Mouse (Mus musculus): ENCODE data around the gene Appl1.
"Not testable (repeated sequence)": the region's sequence is repeated elsewhere in the genome, so short reads cannot be mapped to it uniquely, and the experiment has no call there.

The Appl1 gene

DNA sequence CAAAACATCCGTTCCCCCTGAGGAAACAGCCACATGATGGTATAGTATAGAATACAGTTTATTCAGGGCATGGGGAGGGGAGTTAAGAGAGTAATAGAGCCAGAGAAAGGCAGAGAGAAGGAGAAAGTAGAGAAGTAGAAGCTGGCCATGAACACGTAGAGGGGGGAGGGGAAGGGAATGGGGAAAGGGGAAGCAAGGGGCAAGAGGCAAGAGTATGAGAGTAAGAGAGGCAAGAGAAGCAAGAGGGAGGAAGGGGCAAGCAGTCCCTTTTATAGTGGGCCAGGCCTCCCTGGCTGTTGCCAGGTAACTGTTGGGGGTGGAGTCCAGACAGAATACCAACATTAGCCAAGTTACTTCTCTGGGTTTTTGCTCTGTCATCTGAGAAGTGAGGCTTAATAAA lies 6.5 kb upstream of the Appl1 start:
- Histone ChIP-seq H3K36me3 (ENCODE audit: insufficient read depth, low read length) (no peaks in the 10 kb centered on the region), H3K9me3 (ENCODE audit: low read length) (peaks cover 7% of the 10 kb centered on the region), H3K27me3 (ENCODE audit: insufficient read depth, low read length) (peaks cover 6% of the 10 kb centered on the region; the same call in 1 of the 2 replicates), H3K4me3 (replicated peaks; ENCODE audit: low read length) (peak overlapping the region; percentile 51; the same call in 1 of the 2 replicates), H3K4me1 (replicated peaks; ENCODE audit: low read depth, low read length) (peaks cover 31% of the 10 kb centered on the region)
- TF ChIP-seq NANOG (IDR thresholded peaks at IDR 0.05; ENCODE audit: borderline replicate concordance, low read length) (no peak), POU5F1 (IDR thresholded peaks at IDR 0.05; ENCODE audit: borderline replicate concordance, low read length) (no peak), CTCF (conservative IDR thresholded peaks at IDR 0.05; ENCODE audit: low read length) (no peak)

DNA sequence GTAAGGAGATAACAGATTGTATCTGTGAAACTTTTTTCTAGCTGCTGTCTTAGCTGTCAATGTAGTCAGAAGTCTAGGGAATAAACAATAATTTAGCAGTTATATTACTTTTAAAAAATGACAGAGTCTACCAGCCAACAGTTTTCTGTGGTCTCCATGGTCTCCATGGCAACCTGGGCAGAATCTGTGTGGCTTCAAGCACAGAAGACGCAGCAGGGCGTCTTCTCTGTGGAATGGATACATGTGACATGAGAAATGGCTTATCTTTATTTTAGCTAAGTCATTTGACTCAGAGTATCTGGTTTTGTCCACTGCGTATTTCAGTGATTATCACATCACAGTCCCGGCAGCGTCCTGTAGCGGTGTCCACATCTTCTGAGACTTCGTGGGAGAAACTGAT lies 5.2 kb upstream of the Appl1 start:
- Histone ChIP-seq H3K4me1 (replicated peaks; ENCODE audit: low read depth, low read length) (peaks cover 24% of the 10 kb centered on the region), H3K9me3 (ENCODE audit: low read length) (peaks cover 7% of the 10 kb centered on the region)
- TF ChIP-seq POU5F1 (IDR thresholded peaks at IDR 0.05; ENCODE audit: borderline replicate concordance, low read length) (no peak), CTCF (conservative IDR thresholded peaks at IDR 0.05; ENCODE audit: low read length) (no peak), NANOG (IDR thresholded peaks at IDR 0.05; ENCODE audit: borderline replicate concordance, low read length) (no peak)

DNA sequence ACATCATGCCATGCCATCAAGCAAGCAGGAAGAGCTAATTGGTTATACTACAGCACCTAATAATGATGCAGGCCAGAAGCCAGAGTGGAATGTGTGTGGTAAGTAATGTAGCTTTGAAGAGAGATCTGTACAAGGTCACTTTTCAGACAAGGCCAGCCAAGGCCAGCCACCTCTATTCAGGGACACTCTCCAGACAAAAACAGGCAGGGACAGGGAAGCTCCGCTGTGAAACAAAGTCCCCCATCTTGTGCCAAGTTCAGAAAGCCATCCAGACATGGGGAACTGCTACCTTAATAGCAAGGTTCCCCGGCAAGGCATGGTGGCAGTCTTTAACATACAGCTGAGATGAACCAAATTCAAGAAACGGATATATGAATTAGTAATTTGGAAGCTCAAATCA lies 4.5 kb upstream of the Appl1 start:
- no peaks in the 10 kb centered on the region for H3K36me3 ChIP-seq (ENCODE audit: insufficient read depth, low read length)
- peaks cover 22% of the 10 kb centered on the region for H3K4me1 ChIP-seq (replicated peaks; ENCODE audit: low read depth, low read length)
- H3K27me3 ChIP-seq (ENCODE audit: insufficient read depth, low read length) = peaks cover 11% of the 10 kb centered on the region; the same call in 1 of the 2 replicates
- no peak overlapping the region for H3K4me3 ChIP-seq (replicated peaks; ENCODE audit: low read length)
- no peaks in the 10 kb centered on the region for H3K9me3 ChIP-seq (ENCODE audit: low read length)
- TF ChIP-seq NANOG (IDR thresholded peaks at IDR 0.05; ENCODE audit: borderline replicate concordance, low read length) (no peak), POU5F1 (IDR thresholded peaks at IDR 0.05; ENCODE audit: borderline replicate concordance, low read length) (no peak), CTCF (conservative IDR thresholded peaks at IDR 0.05; ENCODE audit: low read length) (no peak)

More for the DNA sequence above, 5.2 kb upstream of the Appl1 start:
- Histone ChIP-seq H3K36me3 (ENCODE audit: insufficient read depth, low read length) (no peaks in the 10 kb centered on the region), H3K27me3 (ENCODE audit: insufficient read depth, low read length) (peaks cover 11% of the 10 kb centered on the region; the same call in 1 of the 2 replicates), H3K4me3 (replicated peaks; ENCODE audit: low read length) (no peak overlapping the region)

DNA sequence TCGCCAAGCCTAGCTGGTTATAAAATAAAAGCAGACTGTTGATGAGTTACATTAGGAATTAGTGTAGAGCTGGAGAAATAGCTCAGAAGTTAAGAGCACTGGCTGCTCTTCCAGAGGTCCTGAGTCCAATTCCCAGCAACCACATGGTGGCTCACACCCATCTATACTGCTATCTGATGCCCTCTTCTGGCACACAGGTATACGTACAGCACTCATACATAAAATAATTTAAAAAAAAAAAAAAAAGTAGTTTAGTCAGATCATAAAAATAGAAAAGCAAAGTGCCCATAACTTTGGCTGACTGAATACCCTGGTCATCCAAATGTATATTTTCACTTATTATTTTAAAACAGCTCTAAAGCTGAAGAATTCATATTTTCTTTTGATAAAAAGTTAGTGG lies 2.1 kb upstream of the Appl1 start:
- Histone ChIP-seq H3K27me3 (ENCODE audit: insufficient read depth, low read length) (peaks cover 7% of the 10 kb centered on the region; the same call in 1 of the 2 replicates), H3K4me3 (replicated peaks; ENCODE audit: low read length) (no peak overlapping the region), H3K4me1 (replicated peaks; ENCODE audit: low read depth, low read length) (peaks cover 27% of the 10 kb centered on the region), H3K9me3 (ENCODE audit: low read length) (no peaks in the 10 kb centered on the region), H3K36me3 (ENCODE audit: insufficient read depth, low read length) (no peaks in the 10 kb centered on the region)
- TF ChIP-seq CTCF (conservative IDR thresholded peaks at IDR 0.05; ENCODE audit: low read length) (peak; percentile 14; the same call in 1 of the 2 replicates), POU5F1 (IDR thresholded peaks at IDR 0.05; ENCODE audit: borderline replicate concordance, low read length) (no peak)

DNA sequence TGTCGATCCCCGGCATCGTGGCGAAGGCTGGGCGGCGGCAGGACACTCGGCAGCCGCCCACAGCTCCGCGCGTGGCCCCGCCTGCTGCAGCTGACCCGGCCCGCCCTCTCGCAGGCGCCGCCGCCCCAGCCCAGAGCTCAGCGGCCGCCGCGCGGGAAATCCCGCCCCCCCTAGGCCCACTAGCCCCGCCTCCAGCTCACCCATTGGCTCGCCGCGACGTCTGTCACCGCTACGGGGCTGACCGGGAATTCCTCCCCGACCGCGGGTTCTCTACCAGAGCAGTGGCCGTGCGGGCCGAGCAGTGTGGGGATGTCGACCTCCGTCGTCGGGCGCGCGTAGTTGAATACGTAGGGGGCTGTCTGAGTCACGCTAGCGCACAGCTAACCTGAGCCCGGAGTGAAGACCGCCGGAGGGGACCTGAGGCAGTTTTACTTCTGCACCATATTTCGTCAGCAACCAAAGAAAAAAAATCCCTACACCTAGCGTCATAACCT lies 546 bp downstream of the Appl1 start:
- Histone ChIP-seq H3K36me3 (ENCODE audit: insufficient read depth, low read length) (no peaks in the 10 kb centered on the region), H3K4me3 (replicated peaks; ENCODE audit: low read length) (peak overlapping the region; percentile 94), H3K4me1 (replicated peaks; ENCODE audit: low read depth, low read length) (peaks cover 24% of the 10 kb centered on the region), H3K9me3 (ENCODE audit: low read length) (no peaks in the 10 kb centered on the region), H3K27me3 (ENCODE audit: insufficient read depth, low read length) (peaks cover 7% of the 10 kb centered on the region; the same call in 1 of the 2 replicates)
- TF ChIP-seq NANOG (IDR thresholded peaks at IDR 0.05; ENCODE audit: borderline replicate concordance, low read length) (no peak), POU5F1 (IDR thresholded peaks at IDR 0.05; ENCODE audit: borderline replicate concordance, low read length) (no peak), CTCF (conservative IDR thresholded peaks at IDR 0.05; ENCODE audit: low read length) (no peak)

DNA sequence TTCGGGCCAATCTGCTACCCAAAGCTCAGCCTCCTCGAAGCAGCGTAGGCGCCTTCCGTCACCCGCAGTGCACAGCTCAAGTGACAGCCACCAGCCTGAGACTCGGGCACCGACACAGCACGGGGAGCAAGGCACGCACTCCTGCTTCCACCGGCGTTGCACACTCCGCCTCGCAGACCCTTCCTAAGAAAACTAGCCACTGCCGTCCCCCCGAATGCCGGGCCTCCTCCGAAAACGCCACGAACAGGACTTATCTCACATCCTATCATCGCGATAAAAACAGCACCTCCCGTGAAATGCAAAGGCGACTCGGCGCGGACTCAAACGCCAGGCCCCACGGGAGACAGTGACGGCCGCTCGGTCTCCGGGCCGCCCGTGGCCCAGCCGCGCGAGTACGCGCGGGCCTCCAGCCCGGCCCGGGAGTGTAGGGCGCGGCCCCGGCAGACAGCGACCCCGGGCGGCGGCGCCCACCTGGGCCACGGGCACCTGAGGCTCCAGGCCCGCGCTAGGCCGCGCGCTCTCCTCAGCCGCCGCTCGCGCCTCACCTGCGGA lies 1.1 kb downstream of the Appl1 start:
- H3K4me3 ChIP-seq (replicated peaks; ENCODE audit: low read length) = peak overlapping the region; percentile 94
- H3K36me3 ChIP-seq (ENCODE audit: insufficient read depth, low read length) = no peaks in the 10 kb centered on the region
- H3K9me3 ChIP-seq (ENCODE audit: low read length) = no peaks in the 10 kb centered on the region
- H3K4me1 ChIP-seq (replicated peaks; ENCODE audit: low read depth, low read length) = peaks cover 28% of the 10 kb centered on the region
- TF ChIP-seq CTCF (conservative IDR thresholded peaks at IDR 0.05; ENCODE audit: low read length) (no peak), POU5F1 (IDR thresholded peaks at IDR 0.05; ENCODE audit: borderline replicate concordance, low read length) (no peak), NANOG (IDR thresholded peaks at IDR 0.05; ENCODE audit: borderline replicate concordance, low read length) (no peak)
- 0 out of 2 replicates have a peak, but pooled peaks cover 5% of the 10 kb centered on the region for H3K27me3 ChIP-seq (ENCODE audit: insufficient read depth, low read length)

DNA sequence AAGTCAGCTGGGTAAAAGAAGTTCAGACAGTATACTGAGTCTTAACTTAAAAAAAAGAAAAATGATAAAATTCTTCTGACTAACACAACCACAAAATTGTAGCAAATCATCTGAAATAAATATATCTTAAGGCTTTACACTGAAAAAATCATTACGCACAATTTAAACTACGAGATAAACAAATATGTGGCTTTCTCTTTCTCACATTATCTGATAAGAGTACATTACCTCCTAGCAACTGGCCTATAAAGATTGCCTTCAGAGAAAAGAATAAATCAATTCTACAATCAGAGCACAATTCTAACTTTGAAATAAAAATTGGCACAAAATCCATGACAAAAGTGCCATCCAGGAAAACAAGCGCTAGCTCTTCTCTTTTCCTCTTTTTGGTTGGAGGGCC lies 1.9 kb downstream of the Appl1 start:
- peak overlapping the region; percentile 94 for H3K4me3 ChIP-seq (replicated peaks; ENCODE audit: low read length)
- H3K4me1 ChIP-seq (replicated peaks; ENCODE audit: low read depth, low read length) = peaks cover 31% of the 10 kb centered on the region
- H3K27me3 ChIP-seq (ENCODE audit: insufficient read depth, low read length) = 0 out of 2 replicates have a peak, but pooled peaks cover 5% of the 10 kb centered on the region
- H3K36me3 ChIP-seq (ENCODE audit: insufficient read depth, low read length) = no peaks in the 10 kb centered on the region
- no peak for TF ChIP-seq POU5F1 (IDR thresholded peaks at IDR 0.05; ENCODE audit: borderline replicate concordance, low read length)
- TF ChIP-seq NANOG (IDR thresholded peaks at IDR 0.05; ENCODE audit: borderline replicate concordance, low read length) = no peak
- no peak for TF ChIP-seq CTCF (conservative IDR thresholded peaks at IDR 0.05; ENCODE audit: low read length)
- H3K9me3 ChIP-seq (ENCODE audit: low read length) = no peaks in the 10 kb centered on the region

DNA sequence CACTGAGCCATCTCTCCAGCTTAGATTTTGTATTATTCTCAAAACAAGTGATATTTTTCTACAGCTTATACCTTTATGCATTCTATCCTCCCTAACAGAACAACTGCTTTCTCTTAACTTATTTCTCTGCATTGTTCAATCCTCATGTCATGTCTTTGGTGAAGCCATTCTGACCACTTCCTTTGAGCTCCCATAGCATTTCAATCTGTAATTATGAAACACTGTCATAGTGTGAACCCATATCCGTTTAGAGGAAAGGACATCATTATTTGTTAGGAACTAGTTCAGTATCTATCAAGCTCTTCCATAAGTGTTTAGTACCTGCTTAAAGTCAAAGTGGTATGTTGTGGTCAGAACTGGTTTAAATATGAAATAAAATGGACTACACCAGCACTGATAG lies 10.5 kb downstream of the Appl1 start:
- Histone ChIP-seq H3K27me3 (ENCODE audit: insufficient read depth, low read length) (no peaks in the 10 kb centered on the region), H3K9me3 (ENCODE audit: low read length) (no peaks in the 10 kb centered on the region), H3K36me3 (ENCODE audit: insufficient read depth, low read length) (peaks cover 17% of the 10 kb centered on the region), H3K4me3 (replicated peaks; ENCODE audit: low read length) (no peak overlapping the region), H3K4me1 (replicated peaks; ENCODE audit: low read depth, low read length) (peaks cover 17% of the 10 kb centered on the region)
- TF ChIP-seq CTCF (conservative IDR thresholded peaks at IDR 0.05; ENCODE audit: low read length) = no peak
- TF ChIP-seq POU5F1 (IDR thresholded peaks at IDR 0.05; ENCODE audit: borderline replicate concordance, low read length) = no peak
- TF ChIP-seq NANOG (IDR thresholded peaks at IDR 0.05; ENCODE audit: borderline replicate concordance, low read length) = no peak

DNA sequence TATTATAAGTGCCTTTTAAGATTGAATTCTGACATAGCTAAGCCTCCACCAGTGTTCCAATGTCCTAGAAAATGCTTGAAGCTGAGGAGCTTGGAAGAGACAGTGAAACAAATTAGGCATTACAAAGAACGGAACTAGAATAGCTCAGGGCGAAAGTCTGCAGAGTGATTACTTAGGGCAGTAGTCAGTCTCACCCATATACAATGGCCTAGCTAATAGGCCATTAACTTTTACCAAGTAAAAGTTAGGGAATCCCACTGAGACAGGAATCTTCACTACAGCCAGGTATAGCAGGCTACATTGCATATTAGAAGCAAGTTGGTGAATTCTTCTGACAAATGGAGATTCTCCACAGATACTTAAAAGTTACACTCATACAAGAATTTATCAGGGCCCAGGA lies 14.9 kb downstream of the Appl1 start:
- not testable (repeated sequence) for H3K27me3 ChIP-seq (ENCODE audit: insufficient read depth, low read length); H3K9me3 ChIP-seq (ENCODE audit: low read length); H3K4me3 ChIP-seq (replicated peaks; ENCODE audit: low read length)
- H3K4me1 ChIP-seq (replicated peaks; ENCODE audit: low read depth, low read length) = peaks cover 12% of the 10 kb centered on the region
- H3K36me3 ChIP-seq (ENCODE audit: insufficient read depth, low read length) = peaks cover 29% of the 10 kb centered on the region
- peak; percentile 68; the same call in 1 of the 2 replicates for TF ChIP-seq NANOG (IDR thresholded peaks at IDR 0.05; ENCODE audit: borderline replicate concordance, low read length)

Data from E14TG2a.4 (cell line).